Mouse (Mus musculus) kidney, embryonic 15.5 days (tissue): ENCODE measurements around the gene Ppef2. TPM values are rescaled to one million over a fixed set of nuclear protein-coding genes. Genes with fewer than 3 reads are reported as not detected.

Source experiments
- ATAC-seq: fragments of 200-750 bp; cut with Nextera tagmentation; replicated peaks from 2 replicates; pipeline ENCODE4 v1.8.0; 2017; ENCODE audit warnings: moderate TSS enrichment; ENCODE audit not compliant: low FRiP score
- H3K27ac ChIP-seq: fragments of 300-500 bp; sonication (generic); 2 replicates; pipeline ENCODE4 v1.5.1; 2015; ENCODE audit warnings: mild to moderate bottlenecking, inconsistent platforms
- H3K27me3 ChIP-seq: fragments of 300-500 bp; sonication (generic); 2 replicates; pipeline ENCODE4 v1.6.1; 2015; ENCODE audit warnings: inconsistent platforms
- H3K36me3 ChIP-seq: fragments of 300-500 bp; sonication (generic); 2 replicates; pipeline ENCODE4 v1.6.1; 2015; ENCODE audit warnings: inconsistent platforms
- H3K4me1 ChIP-seq: fragments of 300-500 bp; sonication (generic); 2 replicates; pipeline ENCODE4 v1.6.1; 2015; ENCODE audit warnings: inconsistent platforms
- H3K4me2 ChIP-seq: fragments of 300-500 bp; sonication (generic); 2 replicates; pipeline ENCODE4 v1.6.1; 2015; ENCODE audit warnings: moderate library complexity, mild to moderate bottlenecking, inconsistent platforms
- H3K4me3 ChIP-seq: fragments of 300-500 bp; sonication (generic); replicated peaks from 2 replicates; pipeline ENCODE4 v1.5.1; 2015; ENCODE audit warnings: mild to moderate bottlenecking, inconsistent platforms
- H3K9ac ChIP-seq: fragments of 300-500 bp; sonication (generic); 2 replicates; pipeline ENCODE4 v1.6.1; 2015; ENCODE audit warnings: mild to moderate bottlenecking, inconsistent platforms
- H3K9me3 ChIP-seq: fragments of 300-500 bp; sonication (generic); replicated peaks from 2 replicates; pipeline ENCODE4 v1.6.1; 2016; ENCODE audit warnings: inconsistent platforms
- WGBS: fragments of 180-500 bp; shearing (Covaris S2); methylation state at CpG from one replicate; pipeline ENCODE4 v1.1.7; 2015; ENCODE audit warnings: mixed read lengths; 5-methylcytosine and 5-hydroxymethylcytosine counted together
- polyA plus RNA-seq: library from polyadenylated mRNA; unstranded; fragments of >200 nt; fragmentation: Nextera tagmentation; extraction: Ambion mirVana; gene quantifications from 2 replicates; pipeline ENCODE4 v1.2.1, GENCODE M21; 2015

The Ppef2 gene
- polyA plus RNA-seq, 1 experiment from 2014 or later: 0.35 TPM

DNA sequence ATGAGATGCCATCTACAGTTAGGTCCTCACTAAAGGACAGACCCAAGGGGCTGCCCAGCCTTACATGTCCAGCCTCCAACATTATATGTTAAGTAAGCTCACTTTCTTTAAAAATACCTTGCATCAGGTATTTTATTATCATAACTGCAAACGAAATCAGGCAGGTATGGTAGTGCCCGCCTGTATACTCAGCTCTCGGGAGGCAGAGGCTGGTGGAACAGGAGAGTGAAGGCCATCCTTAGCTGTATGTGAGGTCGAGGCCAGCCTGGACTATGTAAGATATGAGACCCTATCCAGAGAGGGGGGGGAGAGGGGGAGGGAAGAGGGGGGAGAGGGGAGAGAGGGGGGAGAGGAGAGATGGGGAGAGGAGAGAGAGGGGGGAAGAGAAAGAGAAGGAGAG, 22.7 kb downstream of the Ppef2 start:
- no peak overlapping the region for H3K4me3 ChIP-seq
- H3K36me3 ChIP-seq: no peaks in the 10 kb centered on the region
- H3K4me2 ChIP-seq: no peak overlapping the region
- 93% methylated on average over 4 of the region's 4 CpGs for WGBS
- H3K4me1 ChIP-seq: peaks cover 10% of the 10 kb centered on the region
- no peak for ATAC-seq
- H3K9me3 ChIP-seq: no peaks in the 10 kb centered on the region
- no peak overlapping the region for H3K9ac ChIP-seq
- no peaks in the 10 kb centered on the region for H3K27me3 ChIP-seq
- no peak overlapping the region for H3K27ac ChIP-seq

DNA sequence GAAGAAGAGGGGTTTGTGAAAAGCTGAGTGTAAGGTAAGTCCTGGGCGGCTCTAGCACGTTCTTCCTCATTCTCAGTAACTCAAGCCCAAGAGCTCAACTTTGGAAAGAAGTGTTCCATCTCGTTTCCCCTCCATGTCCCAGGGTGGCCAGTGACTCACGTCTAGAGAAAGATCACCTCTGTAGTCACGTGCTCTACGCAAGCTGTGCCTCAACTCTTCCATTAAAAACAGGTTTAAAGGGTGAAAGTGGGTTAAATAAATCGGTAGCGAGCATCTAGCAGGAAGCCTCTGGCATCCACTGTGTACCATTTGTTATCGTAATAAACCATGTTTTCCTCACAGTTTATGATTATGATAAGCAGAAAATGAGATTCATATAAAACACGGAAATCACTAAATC, 24.2 kb downstream of the Ppef2 start:
- Histone ChIP-seq H3K9me3 (no peaks in the 10 kb centered on the region), H3K36me3 (no peaks in the 10 kb centered on the region), H3K4me3 (no peak overlapping the region), H3K27ac (no peak overlapping the region), H3K4me1 (peaks cover 10% of the 10 kb centered on the region), H3K9ac (no peak overlapping the region), H3K4me2 (no peak overlapping the region), H3K27me3 (no peaks in the 10 kb centered on the region)
- 82% methylated on average over 10 of the region's 10 CpGs for WGBS
- no peak for ATAC-seq

DNA sequence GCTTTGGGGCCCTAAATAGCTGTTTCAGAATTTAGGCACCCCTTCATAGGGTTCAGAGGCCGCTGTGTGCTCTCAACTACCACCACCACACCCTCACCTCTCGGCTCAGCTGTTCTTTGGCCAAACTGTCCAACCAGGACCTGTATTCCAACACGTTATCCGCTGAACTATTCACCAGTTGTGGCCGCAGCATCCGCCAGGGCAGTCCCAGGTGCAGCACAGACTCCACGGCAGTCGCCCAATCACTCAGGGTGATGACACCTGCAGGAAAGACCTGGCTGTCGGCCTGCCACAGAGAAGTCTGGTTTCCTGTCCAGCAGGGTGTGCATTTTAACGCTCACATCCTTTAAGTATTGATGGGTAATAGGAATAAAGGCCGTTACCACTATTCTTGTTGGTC, 25.8 kb downstream of the Ppef2 start:
- no peaks in the 10 kb centered on the region for H3K36me3 ChIP-seq
- H3K4me3 ChIP-seq: no peak overlapping the region
- no peak overlapping the region for H3K27ac ChIP-seq
- no peaks in the 10 kb centered on the region for H3K9me3 ChIP-seq
- WGBS: 89% methylated on average over 11 of the region's 11 CpGs
- no peak overlapping the region for H3K4me2 ChIP-seq
- no peak overlapping the region for H3K9ac ChIP-seq
- no peak for ATAC-seq
- H3K4me1 ChIP-seq: peaks cover 5% of the 10 kb centered on the region
- H3K27me3 ChIP-seq: no peaks in the 10 kb centered on the region

DNA sequence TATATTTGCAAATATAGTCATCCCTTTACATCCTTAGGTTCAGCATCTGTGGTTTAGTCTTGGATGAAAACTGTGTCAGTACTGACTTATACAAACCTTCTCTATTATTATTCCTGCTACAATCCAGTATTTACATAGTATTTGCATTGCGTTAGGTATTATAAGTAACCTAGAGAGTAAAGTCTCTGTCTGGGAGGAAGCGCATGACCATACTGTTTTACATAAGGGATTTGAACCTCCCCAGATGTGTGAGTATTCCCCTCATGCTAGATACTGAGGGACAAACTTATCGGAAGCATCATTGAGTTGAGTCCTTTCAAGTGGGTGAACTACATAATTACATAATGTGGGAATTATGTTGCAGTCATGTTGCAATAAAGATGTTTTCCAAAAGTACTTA, 26.6 kb downstream of the Ppef2 start:
- WGBS: 92% methylated on average over 3 of the region's 3 CpGs

DNA sequence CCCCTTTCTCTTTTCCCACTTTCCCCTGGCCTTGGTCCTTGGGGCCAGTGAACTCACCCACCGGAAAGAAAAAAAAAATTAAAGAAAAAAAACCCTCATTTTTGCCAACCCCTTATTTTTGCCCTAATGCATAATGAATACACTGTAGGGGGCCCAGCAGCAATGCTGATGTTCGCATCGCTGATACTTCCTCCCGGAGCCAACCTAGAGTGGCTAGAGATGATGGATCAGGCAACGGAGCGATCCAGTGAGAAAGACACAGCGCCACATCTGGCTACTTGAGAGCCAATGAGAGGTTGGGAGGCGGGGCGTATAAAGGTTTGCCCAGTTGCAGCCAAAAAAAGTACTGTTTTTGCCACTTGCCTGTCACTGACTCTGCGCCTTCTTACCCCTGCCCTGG, 27.3 kb downstream of the Ppef2 start:
- no peaks in the 10 kb centered on the region for H3K36me3 ChIP-seq
- H3K9ac ChIP-seq: no peak overlapping the region
- no peak overlapping the region for H3K4me2 ChIP-seq
- 54% methylated on average over 10 of the region's 10 CpGs for WGBS
- H3K4me3 ChIP-seq: no peak overlapping the region
- no peak overlapping the region for H3K27ac ChIP-seq
- no peak for ATAC-seq
- no peaks in the 10 kb centered on the region for H3K27me3 ChIP-seq
- H3K9me3 ChIP-seq: no peaks in the 10 kb centered on the region
- no peaks in the 10 kb centered on the region for H3K4me1 ChIP-seq

More for the DNA sequence above, 26.6 kb downstream of the Ppef2 start:
- no peaks in the 10 kb centered on the region for H3K27me3 ChIP-seq
- no peak overlapping the region for H3K9ac ChIP-seq
- ATAC-seq: no peak
- no peak overlapping the region for H3K4me3 ChIP-seq
- H3K9me3 ChIP-seq: no peaks in the 10 kb centered on the region
- no peak overlapping the region for H3K4me2 ChIP-seq
- H3K4me1 ChIP-seq: no peaks in the 10 kb centered on the region
- no peak overlapping the region for H3K27ac ChIP-seq
- no peaks in the 10 kb centered on the region for H3K36me3 ChIP-seq

DNA sequence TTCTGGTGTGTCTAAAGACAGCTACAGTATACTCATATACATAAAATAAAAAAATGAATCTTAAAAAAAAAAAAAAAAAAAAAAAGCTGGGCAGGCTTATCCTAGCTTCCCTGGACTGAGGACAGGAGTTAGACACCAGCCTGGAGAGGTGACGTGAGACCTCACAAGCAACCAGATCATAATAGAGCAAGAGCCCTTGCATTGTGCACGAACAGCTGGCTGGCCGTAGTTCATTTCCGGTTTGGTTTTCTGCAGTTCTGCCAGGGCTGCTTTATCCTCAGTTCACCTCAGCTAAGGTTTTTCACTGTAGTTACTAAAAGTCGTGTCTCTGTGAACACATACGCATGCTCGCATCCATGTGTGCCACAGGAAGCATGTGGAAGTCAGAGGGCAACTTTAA, 28.3 kb downstream of the Ppef2 start:
- Histone ChIP-seq H3K9me3 (no peaks in the 10 kb centered on the region), H3K4me1 (no peaks in the 10 kb centered on the region), H3K4me2 (no peak overlapping the region), H3K27me3 (no peaks in the 10 kb centered on the region), H3K4me3 (no peak overlapping the region), H3K27ac (no peak overlapping the region), H3K36me3 (no peaks in the 10 kb centered on the region), H3K9ac (no peak overlapping the region)
- WGBS: 92% methylated on average over 7 of the region's 7 CpGs
- ATAC-seq: no peak

DNA sequence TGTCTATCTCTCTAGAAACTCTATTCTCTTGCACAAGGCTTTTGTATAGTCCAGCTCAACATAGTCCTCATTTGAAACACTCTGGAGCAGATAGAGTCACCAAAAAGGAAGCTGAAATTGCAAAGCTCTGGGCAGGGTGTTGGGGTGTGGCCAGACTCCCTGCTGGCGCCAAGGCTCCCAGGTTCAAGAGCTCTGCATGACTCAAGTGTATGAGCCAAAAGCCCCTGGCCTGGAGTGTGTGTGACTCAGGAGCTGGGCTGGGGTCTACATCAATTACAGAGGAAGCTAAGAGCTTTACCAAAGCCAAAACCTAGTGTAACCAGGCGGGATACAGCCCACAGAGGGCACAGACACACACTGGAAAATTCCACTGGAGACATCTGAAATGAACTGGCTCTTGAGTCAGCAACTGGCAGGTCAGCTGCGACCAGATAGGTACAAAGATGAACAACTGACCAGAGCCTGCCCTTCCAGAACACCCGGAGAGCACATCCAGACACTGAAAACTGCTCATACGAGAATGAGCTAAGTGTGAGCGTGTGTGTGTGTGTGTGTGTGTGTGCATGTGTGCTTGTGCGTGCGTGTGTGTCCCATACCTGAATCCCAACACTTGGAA, 35.7 kb downstream of the Ppef2 start:
- Histone ChIP-seq H3K4me1 (no peaks in the 10 kb centered on the region), H3K4me3 (no peak overlapping the region), H3K9ac (no peak overlapping the region), H3K9me3 (no peaks in the 10 kb centered on the region), H3K36me3 (no peaks in the 10 kb centered on the region), H3K27me3 (no peaks in the 10 kb centered on the region), H3K27ac (peak overlapping the region; percentile 22; the same call in 1 of the 2 replicates), H3K4me2 (no peak overlapping the region)
- 90% methylated on average over 8 of the region's 8 CpGs for WGBS
- no peak for ATAC-seq

DNA sequence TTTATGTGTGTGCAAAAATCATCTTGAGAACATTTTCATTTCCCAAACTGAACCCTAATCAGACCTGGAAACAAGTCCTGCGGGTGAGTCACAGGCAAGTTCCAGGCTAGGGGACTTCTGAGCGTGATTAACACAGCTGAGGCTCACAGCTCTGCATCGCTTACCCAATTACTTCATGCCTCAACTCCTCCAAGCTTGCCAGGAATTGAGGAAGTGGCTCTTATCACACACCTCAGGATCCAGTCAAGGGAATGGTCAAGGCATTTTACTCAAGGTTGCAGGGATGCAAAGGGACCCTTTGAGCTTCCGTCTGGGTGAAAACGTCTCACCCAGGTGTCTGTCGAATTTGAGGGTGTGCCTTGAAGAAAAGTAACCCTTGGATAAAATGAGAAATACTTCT, 36.3 kb downstream of the Ppef2 start:
- H3K4me2 ChIP-seq: no peak overlapping the region
- ATAC-seq: peak; percentile 43; the same call in 1 of the 2 replicates
- H3K27me3 ChIP-seq: no peaks in the 10 kb centered on the region
- no peak overlapping the region for H3K9ac ChIP-seq
- H3K4me3 ChIP-seq: no peak overlapping the region
- no peaks in the 10 kb centered on the region for H3K36me3 ChIP-seq
- H3K27ac ChIP-seq: peak overlapping the region; percentile 22; the same call in 1 of the 2 replicates
- no peaks in the 10 kb centered on the region for H3K4me1 ChIP-seq
- WGBS: 66% methylated on average over 6 of the region's 6 CpGs
- no peaks in the 10 kb centered on the region for H3K9me3 ChIP-seq

DNA sequence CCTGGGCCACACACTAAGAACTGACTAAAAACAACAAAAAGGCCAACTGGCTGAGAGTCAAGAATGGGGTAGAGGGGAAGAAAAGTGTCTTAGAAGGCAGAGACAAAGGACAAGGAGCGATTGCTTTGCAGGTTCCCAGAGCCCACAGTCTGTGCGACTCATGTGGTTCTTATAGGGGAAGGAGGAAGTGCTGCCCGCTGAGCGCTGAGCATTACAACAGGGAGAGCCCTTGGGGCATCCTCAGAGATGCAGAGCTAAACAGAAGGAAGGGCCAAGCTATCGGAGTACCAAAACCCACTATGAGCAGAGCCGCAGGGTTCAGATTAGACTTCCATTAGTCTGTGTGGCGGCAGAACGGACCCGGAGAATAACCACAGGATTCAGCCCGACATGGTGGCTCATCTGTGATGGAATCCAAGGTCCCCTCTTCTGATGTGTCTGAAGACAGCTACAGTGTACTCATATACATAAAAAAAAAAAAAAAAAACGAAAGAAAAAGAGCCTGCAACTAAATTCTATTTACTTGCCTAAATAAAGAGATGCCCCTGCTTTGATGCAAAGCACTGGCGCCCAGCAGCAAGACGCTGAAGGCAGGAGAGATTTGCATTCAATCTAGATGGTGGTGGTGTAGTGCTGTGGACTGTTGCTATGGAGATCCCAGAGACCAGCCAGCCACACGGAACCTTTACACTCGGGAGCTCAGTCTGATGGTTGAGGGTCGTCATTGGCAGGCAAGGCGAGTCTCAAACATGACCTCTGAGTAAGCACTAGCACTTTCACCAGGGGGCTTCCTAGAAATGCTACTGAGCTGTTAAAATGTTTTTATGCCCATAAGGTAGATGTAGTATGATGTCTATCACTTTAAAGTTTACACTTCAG, 36.9 kb downstream of the Ppef2 start:
- 60% methylated on average over 17 of the region's 17 CpGs for WGBS

DNA sequence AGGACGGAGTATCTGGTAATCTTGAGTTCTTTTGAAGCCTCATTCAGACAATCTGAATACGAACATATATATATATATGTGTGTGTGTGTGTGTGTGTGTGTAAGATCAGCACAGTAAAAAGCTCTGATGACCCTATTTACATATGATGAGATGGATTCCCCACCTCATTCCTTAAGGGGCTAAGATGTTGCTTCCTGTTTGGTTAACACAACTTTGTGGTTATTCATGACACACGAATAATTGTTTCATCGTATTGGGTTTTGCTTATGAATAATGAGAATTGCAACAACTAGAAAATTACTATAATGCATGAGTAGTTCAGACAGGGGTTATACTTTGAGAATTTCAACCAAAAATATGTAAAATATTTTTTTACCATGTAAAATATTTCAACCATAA, 40.8 kb downstream of the Ppef2 start, which contains the start of gene U90926:
TSS of gene U90926 (minus strand) at position 101 of the 400 bp plus-strand sequence.
- WGBS: 86% methylated on average over 4 of the region's 4 CpGs
- no peak within 1 kb of the TSS for H3K4me2 ChIP-seq

More for the DNA sequence above, 36.9 kb downstream of the Ppef2 start:
- Histone ChIP-seq H3K4me3 (no peak overlapping the region), H3K4me1 (no peaks in the 10 kb centered on the region), H3K9me3 (no peaks in the 10 kb centered on the region), H3K27me3 (no peaks in the 10 kb centered on the region), H3K27ac (peak overlapping the region; percentile 22; the same call in 1 of the 2 replicates), H3K36me3 (no peaks in the 10 kb centered on the region), H3K4me2 (no peak overlapping the region), H3K9ac (no peak overlapping the region)
- ATAC-seq: no peak

DNA sequence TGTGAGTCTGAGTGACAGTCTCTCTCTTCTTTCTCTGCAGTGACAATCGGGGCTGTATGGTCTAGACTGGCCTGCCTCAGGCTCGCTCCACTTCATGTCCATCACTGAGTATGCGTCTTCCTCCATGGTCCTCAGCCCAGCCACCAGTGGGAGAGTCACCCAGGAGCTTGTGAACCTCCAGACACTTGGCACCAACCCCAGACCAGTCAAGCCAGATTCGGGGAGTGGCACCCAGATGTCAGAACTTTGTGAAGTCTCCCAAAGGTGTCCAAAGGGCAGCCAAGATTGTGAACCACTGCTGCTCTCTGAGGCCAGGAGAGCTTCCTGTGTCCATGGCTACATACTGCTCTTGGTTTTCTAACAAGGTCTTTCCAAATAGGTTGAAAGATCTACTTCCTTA, 43.8 kb downstream of the Ppef2 start:
- no peak overlapping the region for H3K27ac ChIP-seq
- ATAC-seq: no peak
- no peaks in the 10 kb centered on the region for H3K9me3 ChIP-seq
- H3K36me3 ChIP-seq: no peaks in the 10 kb centered on the region
- H3K27me3 ChIP-seq: no peaks in the 10 kb centered on the region
- no peaks in the 10 kb centered on the region for H3K4me1 ChIP-seq
- no peak overlapping the region for H3K4me3 ChIP-seq
- H3K4me2 ChIP-seq: no peak overlapping the region
- no peak overlapping the region for H3K9ac ChIP-seq
- 93% methylated on average over 4 of the region's 4 CpGs for WGBS

More for the DNA sequence above, 40.8 kb downstream of the Ppef2 start, which contains the start of gene U90926:
- Histone ChIP-seq H3K9me3 (no peaks in the 10 kb centered on the region), H3K4me3 (no peak within 1 kb of the TSS), H3K36me3 (no peaks in the 10 kb centered on the region), H3K4me1 (no peaks in the 10 kb centered on the region), H3K27me3 (no peaks in the 10 kb centered on the region), H3K9ac (no peak within 1 kb of the TSS), H3K27ac (no peak within 1 kb of the TSS)
- no peak for ATAC-seq

DNA sequence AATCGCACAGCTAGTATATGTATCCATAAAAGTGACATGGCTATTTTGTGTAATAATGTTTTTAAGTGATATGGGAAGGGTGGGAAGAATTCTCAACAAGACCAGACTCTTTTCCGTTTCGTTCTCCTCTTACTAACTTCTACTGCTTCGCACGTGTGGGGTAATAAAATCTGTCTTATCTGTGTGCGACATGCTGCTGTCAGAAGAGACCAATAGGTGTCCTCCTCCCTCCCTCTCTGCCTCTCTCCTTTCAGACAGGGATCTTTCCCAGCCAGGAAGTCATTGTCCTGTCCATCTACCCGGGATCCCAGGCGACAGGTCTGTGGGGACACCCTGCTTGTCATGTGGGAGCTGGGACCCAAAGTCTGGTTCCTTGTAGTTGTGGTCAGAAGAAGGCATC, 45.9 kb downstream of the Ppef2 start:
- H3K4me1 ChIP-seq: peaks cover 7% of the 10 kb centered on the region
- H3K4me2 ChIP-seq: no peak overlapping the region
- 58% methylated on average over 8 of the region's 8 CpGs for WGBS
- no peak overlapping the region for H3K9ac ChIP-seq
- H3K27me3 ChIP-seq: no peaks in the 10 kb centered on the region
- no peak for ATAC-seq
- H3K4me3 ChIP-seq: no peak overlapping the region
- no peaks in the 10 kb centered on the region for H3K9me3 ChIP-seq
- H3K27ac ChIP-seq: no peak overlapping the region
- H3K36me3 ChIP-seq: no peaks in the 10 kb centered on the region
